Comparison of ENCODE assay signal across 23 mouse cellular contexts in the genomic region with DNA sequence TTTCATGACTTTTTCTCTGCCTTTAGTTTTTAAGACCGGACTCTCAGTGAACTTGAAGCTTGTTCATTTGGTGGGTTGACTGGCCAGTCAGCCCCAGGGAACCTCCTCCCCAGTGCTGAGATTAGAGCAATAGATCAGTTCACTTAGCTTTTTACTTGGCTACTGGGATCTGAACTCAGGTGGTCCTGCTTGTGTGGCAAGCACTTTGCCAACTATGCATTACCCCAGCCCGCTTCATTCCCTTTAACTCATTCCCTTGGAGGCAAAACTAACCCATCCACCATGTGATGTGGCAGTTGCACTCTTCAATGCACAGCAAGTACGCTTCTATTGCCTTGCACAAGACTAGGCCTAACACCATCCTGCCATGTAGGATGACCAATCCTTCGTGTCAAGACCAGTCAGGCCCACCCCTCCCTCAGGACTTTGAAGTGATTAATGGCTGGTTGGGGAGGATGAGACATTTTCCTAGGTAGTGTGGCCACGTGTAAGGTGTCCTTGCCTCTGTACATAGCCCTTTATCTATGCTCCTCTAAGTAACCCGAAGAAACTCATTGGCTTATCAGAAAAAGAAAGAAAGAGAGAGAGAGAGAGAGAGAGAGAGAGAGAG. TPM values are rescaled to one million over a fixed set of nuclear protein-coding genes. Genes with fewer than 3 reads are reported as not detected.
A peak's percentile ranks its signal among the peaks of the same experiment; 100 is the strongest.
DNase-seq lines count a peak whose midpoint lies in the region; ATAC-seq and TF ChIP-seq lines count a peak whose summit lies in the region.
"Had no signal": no experiment of that assay in that cellular context is flagged by ENCODE, and none has a peak within 500 bp of the region (broad histone marks: within the 10 kb centered on the region; RNA-seq: fewer than 3 reads in every experiment).

No protein-coding gene starts in this region.

- no peak overlapping the region for H3K4me3 ChIP-seq in liver, postnatal 0 days (ENCODE audit: low read depth, low read length)
- H3K4me3 ChIP-seq in liver, embryonic 12.5 days: no peak overlapping the region
- H3K4me3 ChIP-seq: embryonic facial prominence, embryonic 13.5 days; forebrain, embryonic 12.5 days; heart, adult 2 months; heart, embryonic 15.5 days; hindbrain, embryonic 12.5 days had no signal

- TF ChIP-seq CTCF in liver, postnatal 0 days (IDR thresholded peaks at IDR 0.05; ENCODE audit: low read depth): no peak

- H3K36me3 ChIP-seq in liver, postnatal 0 days (replicated peaks; ENCODE audit: insufficient read depth, low read length): no peaks in the 10 kb centered on the region
- H3K36me3 ChIP-seq in liver, embryonic 12.5 days: no peaks in the 10 kb centered on the region
- H3K36me3 ChIP-seq: embryonic facial prominence, embryonic 13.5 days; forebrain, embryonic 12.5 days; G1E; heart, embryonic 15.5 days; hindbrain, embryonic 12.5 days had no signal

- peak overlapping the region; percentile 51 for H3K27ac ChIP-seq in liver, postnatal 0 days (ENCODE audit: low read depth)
- no peak overlapping the region for H3K27ac ChIP-seq in liver, embryonic 12.5 days
- H3K27ac ChIP-seq: embryonic facial prominence, embryonic 13.5 days; forebrain, embryonic 12.5 days; heart, adult 2 months; heart, embryonic 15.5 days; hindbrain, embryonic 12.5 days had no signal

- no peak for DNase-seq in liver, postnatal 0 days
- DNase-seq in A20 (ENCODE audit: low read depth, low spot score): peak; percentile 75
- peak; percentile 27 for DNase-seq in CD4-positive helper T cell, adult 2 months (ENCODE audit: low read depth, low spot score)
- peak; percentile 51 for DNase-seq in thymus, postnatal 25 days
- no peak for DNase-seq in urinary bladder, postnatal 10 days (ENCODE audit: low spot score)
- DNase-seq in adrenal gland, postnatal 10 days: no peak
- DNase-seq: adrenal gland, adult 8-10 months; cerebellum, adult 11-12 months; cerebellum, adult 9-10 months; cerebellum, postnatal 25 days; gastrocnemius, postnatal 10 days; heart, adult 2 months; heart, postnatal 4 days had no signal

- no peak for ATAC-seq in liver, postnatal 0 days
- no peak for ATAC-seq in liver, embryonic 12.5 days
- ATAC-seq: forebrain, embryonic 16.5 days; hindbrain, embryonic 16.5 days had no signal

- H3K27me3 ChIP-seq in liver, postnatal 0 days (ENCODE audit: insufficient read depth, low read length): no peaks in the 10 kb centered on the region
- H3K27me3 ChIP-seq in liver, embryonic 12.5 days (replicated peaks): no peaks in the 10 kb centered on the region
- H3K27me3 ChIP-seq: embryonic facial prominence, embryonic 13.5 days; forebrain, embryonic 12.5 days; heart, embryonic 15.5 days; hindbrain, embryonic 12.5 days had no signal

- H3K9me3 ChIP-seq in liver, postnatal 0 days (ENCODE audit: low read length): no peaks in the 10 kb centered on the region
- H3K9me3 ChIP-seq in liver, embryonic 12.5 days (replicated peaks): no peaks in the 10 kb centered on the region
- H3K9me3 ChIP-seq: embryonic facial prominence, embryonic 13.5 days; forebrain, embryonic 12.5 days; heart, embryonic 15.5 days; hindbrain, embryonic 12.5 days had no signal

- 70% methylated on average over 6 of the region's 6 CpGs for WGBS in liver, postnatal 0 days (ENCODE audit: insufficient replicate concordance)
- WGBS in liver, embryonic 12.5 days (ENCODE audit: insufficient replicate concordance): 66% methylated on average over 6 of the region's 6 CpGs

- no peaks in the 10 kb centered on the region for H3K4me1 ChIP-seq in liver, postnatal 0 days (ENCODE audit: insufficient read depth)
- no peaks in the 10 kb centered on the region for H3K4me1 ChIP-seq in liver, embryonic 12.5 days
- H3K4me1 ChIP-seq: embryonic facial prominence, embryonic 13.5 days; forebrain, embryonic 12.5 days; heart, embryonic 15.5 days; hindbrain, embryonic 12.5 days had no signal

- H3K4me2 ChIP-seq in liver, postnatal 0 days (ENCODE audit: low read depth, low read length): 0 out of 2 replicates have a peak overlapping the region, but pooled peaks have one; percentile 13
- H3K4me2 ChIP-seq in liver, embryonic 12.5 days: no peak overlapping the region
- H3K4me2 ChIP-seq: embryonic facial prominence, embryonic 13.5 days; forebrain, embryonic 12.5 days; heart, embryonic 11.5 days; heart, embryonic 15.5 days; hindbrain, embryonic 12.5 days had no signal

- TF ChIP-seq EP300 in liver, postnatal 0 days (IDR thresholded peaks at IDR 0.05; ENCODE audit: low read depth): no peak

- H3K9ac ChIP-seq in liver, postnatal 0 days (replicated peaks): no peak overlapping the region
- no peak overlapping the region for H3K9ac ChIP-seq in liver, embryonic 12.5 days
- H3K9ac ChIP-seq: embryonic facial prominence, embryonic 13.5 days; forebrain, embryonic 12.5 days; heart, embryonic 15.5 days; hindbrain, embryonic 12.5 days had no signal

RNA-seq across cellular contexts. Expression of a gene that starts 2.7 kb away (rescaled TPM):
- 6.8 and 7.2 TPM in 2 replicates for polyA plus RNA-seq in liver, postnatal 0 days (2015; fragmentation: Nextera tagmentation; extraction: Ambion mirVana)
- 0.17 and 0.20 TPM in 2 replicates for polyA plus RNA-seq in liver, embryonic 12.5 days (2016; fragmentation: Nextera tagmentation; extraction: Ambion mirVana)
- total RNA-seq in adrenal gland, postnatal 10 days (2021): 1 to 10 TPM; 1.8 to 2.6 TPM
- polyA plus RNA-seq: forebrain, embryonic 12.5 days; forebrain, embryonic 16.5 days; G1E; heart, embryonic 11.5 days; hindbrain, embryonic 16.5 days; intestine, embryonic 14.5 days had no signal

RNA-seq across cellular contexts. Expression of a gene that starts 24.5 kb away (rescaled TPM):
- polyA plus RNA-seq in liver, postnatal 0 days (2015; fragmentation: Nextera tagmentation; extraction: Ambion mirVana): 0.07 TPM in 1 of 2 replicates, not detected in the other
- not detected in 2 replicates for polyA plus RNA-seq in liver, embryonic 12.5 days (2016; fragmentation: Nextera tagmentation; extraction: Ambion mirVana)
- total RNA-seq in adrenal gland, postnatal 10 days (2021): under 1 TPM; 0.39 TPM
- total RNA-seq: G1E had no signal
- polyA plus RNA-seq: embryonic facial prominence, embryonic 13.5 days; forebrain, embryonic 12.5 days; forebrain, embryonic 16.5 days; G1E; heart, embryonic 11.5 days; heart, embryonic 15.5 days; hindbrain, embryonic 16.5 days; intestine, embryonic 14.5 days had no signal

Comparison
In these comparisons a context has a peak if more than half of its experiments do, and no peak if none do; other contexts are left out.
1. DNase-seq: peak in A20 (single experiment), CD4-positive helper T cell, adult 2 months (single experiment) and thymus, postnatal 25 days (single experiment); none in liver, postnatal 0 days (single experiment), urinary bladder, postnatal 10 days (single experiment) and adrenal gland, postnatal 10 days (single experiment).